Mouse (Mus musculus) CD4-positive naive resting alpha-beta T cell, adult 76 days (primary cell): Measurements from ENCODE around the gene Epb41. TPM values are rescaled to one million over a fixed set of nuclear protein-coding genes. Genes with fewer than 3 reads are reported as not detected.

Source experiments
- total RNA-seq: library from RNA; stranded (reverse); gene quantifications from one replicate; pipeline ENCODE4 v1.2.4, GENCODE M21; 2023

The Epb41 gene
- 145 TPM for total RNA-seq

DNA sequence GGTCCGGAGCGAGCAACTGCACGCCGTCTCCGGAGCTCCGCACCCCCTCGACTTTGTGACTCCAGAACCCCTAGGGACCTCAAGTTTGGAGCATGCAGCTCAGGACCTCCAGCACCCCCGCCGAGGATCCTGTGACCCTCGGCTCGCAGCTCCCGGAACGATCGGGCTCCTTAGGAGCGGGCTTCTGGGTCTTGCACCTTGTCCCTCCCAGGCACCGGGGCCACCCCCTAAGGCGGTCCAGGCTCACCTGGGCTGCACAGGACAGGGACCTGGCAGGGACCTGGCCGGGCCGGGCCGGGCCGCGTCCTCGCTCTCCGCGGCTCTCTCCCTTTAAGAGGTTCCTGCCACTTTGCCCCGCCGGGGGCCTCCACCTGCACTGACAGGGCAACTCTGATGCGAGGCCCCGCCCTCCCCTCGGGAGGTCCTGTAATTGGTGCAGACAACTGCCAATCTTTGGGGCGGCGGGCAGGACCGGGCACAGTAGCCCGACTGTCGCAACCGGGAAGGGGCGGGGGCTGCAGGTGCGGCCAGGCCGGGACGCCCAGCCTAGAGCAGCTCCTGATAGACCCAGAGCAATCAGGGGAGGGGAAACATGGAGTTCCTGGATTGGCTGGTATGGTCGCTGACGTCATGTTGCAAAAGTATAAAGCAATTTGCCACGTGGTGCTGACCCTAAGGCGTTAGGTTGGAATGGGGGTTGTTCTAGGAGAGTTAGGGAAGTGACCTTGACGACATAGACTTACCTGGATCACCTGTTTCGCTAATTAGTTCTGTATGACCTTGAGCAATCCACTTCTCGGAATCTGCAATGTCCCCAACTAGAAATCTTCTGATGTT, at the start of gene Epb41:
TSS of gene Epb41 (minus strand) at position 389 of the 837 bp plus-strand sequence.

DNA sequence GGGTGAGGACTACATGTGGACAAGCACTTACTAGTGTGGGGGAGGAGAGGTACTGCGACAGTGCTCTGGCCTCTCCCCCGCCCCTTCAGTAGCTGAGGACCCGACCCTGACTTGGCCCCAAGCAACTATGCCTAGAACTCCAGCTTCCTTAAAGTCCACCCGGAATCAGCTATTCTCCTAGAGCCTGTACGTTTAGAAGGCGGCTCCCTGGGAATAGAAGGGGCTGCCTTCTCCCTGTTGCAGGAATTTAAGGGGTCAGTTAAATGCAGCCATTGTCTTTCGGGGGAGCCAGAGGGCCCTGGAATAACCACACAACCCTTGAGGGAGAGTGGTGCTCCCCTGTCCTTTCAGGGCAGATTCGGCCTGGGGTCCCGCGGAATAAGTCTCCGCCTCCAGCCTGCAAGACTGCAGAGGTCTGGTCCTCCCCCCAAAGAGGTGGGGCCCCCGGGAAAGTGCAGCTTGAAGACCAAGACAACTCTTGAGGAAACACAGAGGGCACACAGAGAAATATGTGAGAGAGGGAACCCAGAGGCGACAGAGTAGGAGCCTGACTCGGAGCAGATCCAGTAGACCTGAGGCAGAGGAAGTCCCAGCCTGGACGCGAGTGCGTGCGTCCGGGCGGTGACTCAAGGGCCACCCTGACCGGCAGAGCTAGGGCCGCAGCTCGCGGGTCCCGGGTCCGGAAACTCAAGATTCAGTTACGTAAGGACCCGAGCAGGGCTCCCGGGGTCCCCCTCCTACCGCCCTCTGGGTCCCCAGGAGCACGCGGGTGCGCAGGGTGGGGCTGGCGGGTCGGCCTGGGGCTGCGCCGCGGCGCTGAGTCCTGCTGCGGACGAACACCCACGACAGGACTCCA, 816 bp downstream of the Epb41 start, which contains the start of gene Gm10300:
TSS of gene Gm10300 (plus strand) at position 621 of the 856 bp plus-strand sequence.

GRCm38 (mm10) chr4:131921461-131922346, 153.4 kb downstream of the Epb41 start, which contains the start of gene Tmem200b:
Gene Tmem200b (plus strand): TSS chr4:131921771.

Other genes starting within 250 kb of the Epb41 start
- 1.1 TPM for gene Ptpru, start 237.0 kb downstream of the Epb41 start, total RNA-seq
- gene Mecr, start 231.9 kb downstream of the Epb41 start, total RNA-seq = 28.7 TPM
- gene Srsf4, start 201.7 kb downstream of the Epb41 start, total RNA-seq = 89.8 TPM
- gene Tmem200b, start 153.6 kb downstream of the Epb41 start, total RNA-seq = not detected
- gene Gm10300, start 624 bp downstream of the Epb41 start, total RNA-seq = 0.47 TPM
- not detected for gene Oprd1, start 69.2 kb upstream of the Epb41 start, total RNA-seq
- gene Ythdf2, start 137.0 kb upstream of the Epb41 start, total RNA-seq = 82.8 TPM
- gene Gmeb1, start 186.3 kb upstream of the Epb41 start, total RNA-seq = 37.5 TPM
- gene Taf12, start 199.1 kb upstream of the Epb41 start, total RNA-seq = 30.9 TPM
- gene Rab42, start 228.1 kb upstream of the Epb41 start, total RNA-seq = not detected